Mouse (Mus musculus): Measurements from ENCODE around the gene Zfp426. TPM values are rescaled to one million over a fixed set of nuclear protein-coding genes. Genes with fewer than 3 reads are reported as not detected.
A peak's percentile ranks its signal among the peaks of the same experiment; 100 is the strongest.

Gene Zfp426
- polyA plus RNA-seq, 1 experiment = 23.5 TPM

DNA sequence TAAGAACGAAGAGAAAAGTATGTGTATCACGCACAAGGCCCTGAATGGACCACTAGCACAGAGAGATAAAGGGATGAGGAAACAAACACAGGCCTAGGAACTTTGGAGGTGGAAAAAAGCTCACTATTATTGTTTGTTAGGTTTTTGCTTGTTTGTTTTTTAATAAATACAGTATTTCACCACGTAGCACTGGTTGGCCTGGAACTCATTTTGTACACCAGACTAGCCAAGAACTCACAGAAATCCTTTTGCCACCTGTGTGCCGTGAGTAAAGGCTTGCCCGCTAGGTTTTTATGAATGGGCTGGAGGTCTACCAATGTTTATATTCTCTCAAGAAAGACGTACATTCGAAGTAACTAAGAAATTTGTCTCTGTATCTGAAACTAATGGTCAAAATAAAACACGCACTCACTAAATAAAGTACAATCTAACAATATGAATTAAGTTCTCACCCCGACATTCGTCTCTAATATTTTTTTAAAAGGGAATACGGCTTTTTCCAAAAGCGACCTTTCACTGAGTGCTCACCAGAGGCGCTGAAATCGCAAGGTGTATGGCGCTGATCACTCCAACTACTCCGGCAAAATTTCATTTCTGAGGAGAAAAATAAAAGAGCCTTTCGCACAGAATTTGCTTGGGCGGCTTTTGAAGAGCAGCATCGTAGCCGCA is 554 bp downstream of the Zfp426 start:
- Histone ChIP-seq H3K4me3 (replicated peaks; ENCODE audit: insufficient read depth, low read depth, low read length) (peak overlapping the region; percentile 91), H3K27me3 (ENCODE audit: control insufficient read depth, insufficient read depth, low read length) (no peaks in the 10 kb centered on the region), H3K27ac (ENCODE audit: insufficient read depth, low read length) (peak overlapping the region; percentile 98), H3K4me1 (ENCODE audit: control insufficient read depth, insufficient read depth, low read length) (peaks cover 3% of the 10 kb centered on the region)
- no peak for TF ChIP-seq CTCF (IDR thresholded peaks at IDR 0.05; ENCODE audit: borderline replicate concordance, insufficient read depth, low read depth, low read length)
- no peak for TF ChIP-seq POLR2A (IDR thresholded peaks at IDR 0.05; ENCODE audit: borderline replicate concordance, insufficient read depth, low read length)
- peak in 1 of 2 experiments; percentile 20 for DNase-seq
- 5% methylated on average over 20 of the region's 20 CpGs for WGBS

DNA sequence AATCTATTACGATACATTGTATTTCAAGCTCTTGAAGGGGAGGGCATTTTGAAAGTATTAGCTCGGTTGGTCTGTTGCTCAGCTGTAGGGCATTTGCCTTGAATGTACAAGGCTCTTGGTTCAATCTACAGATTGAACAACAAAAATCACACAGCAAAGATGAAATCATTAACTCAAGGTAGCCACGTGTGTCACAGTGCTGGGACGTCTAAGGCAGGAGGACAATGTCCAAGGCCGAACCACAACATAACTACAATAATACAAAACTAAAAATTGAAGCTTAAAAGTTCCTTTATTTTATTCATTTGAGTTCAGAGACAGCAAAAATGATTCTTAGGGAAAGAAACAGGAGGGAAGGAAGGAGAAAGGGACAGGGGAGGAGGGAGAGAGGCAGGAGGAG is 3.0 kb downstream of the Zfp426 start:
- Histone ChIP-seq H3K27ac (ENCODE audit: insufficient read depth, low read length) (no peak overlapping the region), H3K4me1 (ENCODE audit: control insufficient read depth, insufficient read depth, low read length) (peaks cover 3% of the 10 kb centered on the region), H3K4me3 (replicated peaks; ENCODE audit: insufficient read depth, low read depth, low read length) (no peak overlapping the region), H3K27me3 (ENCODE audit: control insufficient read depth, insufficient read depth, low read length) (no peaks in the 10 kb centered on the region)
- DNase-seq = no peak
- WGBS = 82% methylated on average over 5 of the region's 5 CpGs
- TF ChIP-seq POLR2A (IDR thresholded peaks at IDR 0.05; ENCODE audit: borderline replicate concordance, insufficient read depth, low read length) = no peak
- no peak for TF ChIP-seq CTCF (IDR thresholded peaks at IDR 0.05; ENCODE audit: borderline replicate concordance, insufficient read depth, low read depth, low read length)

DNA sequence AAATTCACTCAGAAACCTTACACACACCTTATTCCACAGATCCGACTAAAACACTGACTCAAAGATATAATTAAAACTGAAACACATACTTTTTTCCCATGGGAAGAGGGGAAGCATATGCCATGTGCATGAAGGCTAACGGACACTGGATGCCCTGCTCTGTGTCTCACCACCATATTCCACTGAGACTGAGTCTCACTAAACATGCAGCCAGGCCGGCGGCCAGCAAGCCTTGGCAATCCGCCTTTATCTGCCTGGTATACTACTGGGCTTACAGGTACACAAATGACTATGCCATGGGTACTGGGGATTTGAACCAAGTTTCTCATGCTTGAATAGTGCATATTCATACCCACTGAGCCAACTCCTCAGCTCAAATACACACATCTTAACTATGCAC is 13.2 kb downstream of the Zfp426 start:
- DNase-seq = peak in 1 of 2 experiments; percentile 42
- H3K27ac ChIP-seq (ENCODE audit: insufficient read depth, low read length) = no peak overlapping the region
- no peaks in the 10 kb centered on the region for H3K4me1 ChIP-seq (ENCODE audit: control insufficient read depth, insufficient read depth, low read length)
- WGBS = 28% methylated on average over 5 of the region's 5 CpGs
- H3K4me3 ChIP-seq (replicated peaks; ENCODE audit: insufficient read depth, low read depth, low read length) = no peak overlapping the region
- TF ChIP-seq CTCF (IDR thresholded peaks at IDR 0.05; ENCODE audit: borderline replicate concordance, insufficient read depth, low read depth, low read length) = no peak
- TF ChIP-seq POLR2A (IDR thresholded peaks at IDR 0.05; ENCODE audit: borderline replicate concordance, insufficient read depth, low read length) = no peak
- no peaks in the 10 kb centered on the region for H3K27me3 ChIP-seq (ENCODE audit: control insufficient read depth, insufficient read depth, low read length)

DNA sequence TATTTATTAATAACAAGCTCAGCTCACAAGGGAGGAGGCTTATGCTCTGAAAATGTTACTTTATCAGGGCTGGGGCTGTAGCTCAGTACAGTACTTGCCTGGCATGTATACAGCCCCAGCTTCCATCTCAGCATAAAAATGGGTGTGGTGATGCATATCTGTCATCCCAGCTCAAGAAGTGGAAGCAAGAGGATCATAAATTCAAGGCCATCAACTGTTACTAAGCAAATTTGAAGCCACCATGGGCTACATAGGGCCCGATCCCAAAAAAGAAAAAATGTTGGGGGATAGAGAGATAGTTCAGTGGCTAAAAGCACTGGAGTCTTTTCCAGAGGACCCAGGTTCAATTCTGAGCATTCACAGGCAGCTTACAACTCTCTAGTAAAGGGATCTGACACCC is 15.9 kb downstream of the Zfp426 start:
- Histone ChIP-seq H3K4me1 (ENCODE audit: control insufficient read depth, insufficient read depth, low read length) (no peaks in the 10 kb centered on the region), H3K27me3 (ENCODE audit: control insufficient read depth, insufficient read depth, low read length) (no peaks in the 10 kb centered on the region), H3K4me3 (replicated peaks; ENCODE audit: insufficient read depth, low read depth, low read length) (no peak overlapping the region), H3K27ac (ENCODE audit: insufficient read depth, low read length) (no peak overlapping the region)
- DNase-seq = no peak
- TF ChIP-seq CTCF (IDR thresholded peaks at IDR 0.05; ENCODE audit: borderline replicate concordance, insufficient read depth, low read depth, low read length) (no peak), POLR2A (IDR thresholded peaks at IDR 0.05; ENCODE audit: borderline replicate concordance, insufficient read depth, low read length) (no peak)
- WGBS = 92% methylated on average over 1 of the region's 1 CpGs

DNA sequence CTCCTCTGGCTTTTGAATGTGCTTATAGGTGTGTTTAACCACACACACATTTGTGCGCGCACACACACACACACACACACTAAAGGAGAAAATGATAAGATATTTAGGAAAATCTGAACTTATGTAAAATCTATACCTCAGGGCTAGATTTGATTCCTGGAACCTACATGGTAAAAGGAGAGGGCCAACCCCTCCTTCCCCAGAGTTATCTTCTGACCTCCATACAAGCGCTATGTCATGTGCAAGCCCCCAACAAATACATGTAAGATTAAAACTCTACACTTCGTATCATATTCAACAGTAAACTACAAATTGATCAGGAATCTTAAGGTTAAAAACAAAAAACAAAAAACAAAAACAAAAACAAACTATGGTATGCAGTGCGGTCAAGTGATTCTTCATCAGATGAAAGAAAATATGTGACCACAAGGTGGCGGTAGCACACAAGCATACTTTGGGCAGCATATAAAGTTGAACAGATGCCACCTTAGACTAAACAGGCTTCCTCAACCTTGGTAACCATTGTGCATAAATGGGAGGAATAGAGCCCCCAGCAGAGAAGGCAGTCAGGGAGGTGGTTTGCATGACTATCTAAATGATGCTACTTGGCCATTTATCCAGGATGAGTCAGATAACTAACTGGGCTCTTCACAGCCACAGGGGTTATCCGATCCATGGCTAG is 25.6 kb downstream of the Zfp426 start:
- Histone ChIP-seq H3K4me3 (replicated peaks; ENCODE audit: insufficient read depth, low read depth, low read length) (no peak overlapping the region), H3K27me3 (ENCODE audit: control insufficient read depth, insufficient read depth, low read length) (no peaks in the 10 kb centered on the region), H3K27ac (ENCODE audit: insufficient read depth, low read length) (no peak overlapping the region), H3K4me1 (ENCODE audit: control insufficient read depth, insufficient read depth, low read length) (no peaks in the 10 kb centered on the region)
- TF ChIP-seq CTCF (IDR thresholded peaks at IDR 0.05; ENCODE audit: borderline replicate concordance, insufficient read depth, low read depth, low read length) = peak; percentile 68
- no peak for TF ChIP-seq POLR2A (IDR thresholded peaks at IDR 0.05; ENCODE audit: borderline replicate concordance, insufficient read depth, low read length)
- peak; percentile 57 to 67 for DNase-seq
- 44% methylated on average over 7 of the region's 7 CpGs for WGBS

DNA sequence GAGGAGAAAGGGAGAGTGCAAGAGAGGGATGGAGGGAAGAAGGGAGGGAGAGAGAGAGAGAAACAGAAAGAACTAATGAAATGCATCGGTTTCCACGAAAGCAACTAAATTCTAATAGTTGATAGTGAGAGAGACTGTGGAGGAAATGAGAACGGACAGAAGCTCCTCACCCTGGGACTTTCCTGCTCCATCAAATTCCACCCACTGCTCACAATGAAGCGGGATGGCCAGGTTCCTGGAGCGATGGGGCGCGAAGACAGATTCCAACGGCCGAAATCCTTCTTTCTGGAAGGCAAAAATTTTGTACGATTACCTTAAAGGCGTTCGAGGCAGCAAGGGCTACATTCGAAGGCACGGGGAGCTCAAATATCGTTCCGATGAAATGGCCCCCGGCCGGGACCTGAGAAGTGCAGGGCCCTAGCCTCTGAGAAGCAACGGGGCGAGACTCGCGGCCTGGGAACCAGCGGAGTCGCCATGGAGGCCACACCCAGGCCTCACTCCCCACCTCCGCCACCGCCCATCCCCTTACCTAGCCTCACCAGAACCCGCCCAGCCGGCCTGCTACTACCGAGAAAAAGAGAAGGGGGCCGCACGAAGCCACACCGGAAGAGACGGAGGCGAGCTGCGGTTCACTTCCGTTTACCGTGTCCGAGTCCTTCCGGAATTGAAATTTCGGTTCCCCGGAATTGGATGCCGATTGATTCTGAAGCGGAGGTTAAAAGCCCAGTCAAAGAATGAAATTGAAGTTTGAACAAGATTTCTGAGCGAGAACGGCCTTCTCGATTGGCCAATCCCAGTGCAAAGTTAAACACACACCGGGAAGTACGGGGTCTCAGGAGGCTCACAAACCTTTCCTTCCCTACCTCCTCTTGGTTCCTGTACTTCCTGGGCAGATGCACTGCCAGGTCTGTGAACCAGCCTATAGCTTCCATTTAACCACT is 32.9 kb downstream of the Zfp426 start, which contains the start of gene Zfp26:
Gene Zfp26, minus strand, starts transcription at position 786 of the 941 bp plus-strand sequence.
- WGBS = under 1% methylated on average over 48 of the region's 48 CpGs
- peak; percentile 80 to 84 for DNase-seq
- H3K27me3 ChIP-seq (ENCODE audit: control insufficient read depth, insufficient read depth, low read length) = no peaks in the 10 kb centered on the region
- TF ChIP-seq POLR2A (IDR thresholded peaks at IDR 0.05; ENCODE audit: borderline replicate concordance, insufficient read depth, low read length) (peak; percentile 49; the same call in 1 of the 2 replicates), CTCF (IDR thresholded peaks at IDR 0.05; ENCODE audit: borderline replicate concordance, insufficient read depth, low read depth, low read length) (no peak)
- peak within 1 kb of the TSS; percentile 49 for H3K27ac ChIP-seq (ENCODE audit: insufficient read depth, low read length)
- H3K4me3 ChIP-seq (replicated peaks; ENCODE audit: insufficient read depth, low read depth, low read length) = peak within 1 kb of the TSS; percentile 67
- 0 out of 2 replicates have a peak, but pooled peaks cover 2% of the 10 kb centered on the region for H3K4me1 ChIP-seq (ENCODE audit: control insufficient read depth, insufficient read depth, low read length)

DNA sequence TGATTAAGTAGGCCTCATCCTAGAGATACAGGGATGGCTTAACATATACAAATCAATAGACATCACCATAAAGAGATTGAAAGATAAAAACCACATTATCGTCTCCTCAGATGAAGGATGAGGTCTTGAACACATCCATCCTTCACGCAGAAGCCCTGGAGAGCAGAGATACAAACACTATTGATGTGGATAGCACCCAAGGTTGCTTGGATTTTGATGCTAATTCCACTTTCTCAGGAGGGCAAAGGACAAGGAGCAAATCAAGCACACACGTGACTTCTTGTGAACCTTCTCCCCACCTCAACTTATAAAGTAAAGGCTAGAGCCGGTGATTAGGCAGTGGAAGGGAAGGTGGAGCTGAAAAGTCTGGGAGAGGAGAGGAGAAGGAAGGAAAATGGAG is 38.9 kb downstream of the Zfp426 start:
- H3K27me3 ChIP-seq (ENCODE audit: control insufficient read depth, insufficient read depth, low read length) = no peaks in the 10 kb centered on the region
- H3K4me1 ChIP-seq (ENCODE audit: control insufficient read depth, insufficient read depth, low read length) = 0 out of 2 replicates have a peak, but pooled peaks cover 2% of the 10 kb centered on the region
- no peak for TF ChIP-seq POLR2A (IDR thresholded peaks at IDR 0.05; ENCODE audit: borderline replicate concordance, insufficient read depth, low read length)
- TF ChIP-seq CTCF (IDR thresholded peaks at IDR 0.05; ENCODE audit: borderline replicate concordance, insufficient read depth, low read depth, low read length) = no peak
- no peak overlapping the region for H3K27ac ChIP-seq (ENCODE audit: insufficient read depth, low read length)
- no peak for DNase-seq
- H3K4me3 ChIP-seq (replicated peaks; ENCODE audit: insufficient read depth, low read depth, low read length) = no peak overlapping the region
- 94% methylated on average over 4 of the region's 4 CpGs for WGBS

Measured in cerebellum, adult 2 months (tissue).